Mouse (Mus musculus): Measurements from ENCODE around the gene Nras. TPM values are rescaled to one million over a fixed set of nuclear protein-coding genes. Genes with fewer than 3 reads are reported as not detected.

Nras gene
- total RNA-seq, 2 experiments from 2014 or later: 42.0 to 49.4 TPM

DNA sequence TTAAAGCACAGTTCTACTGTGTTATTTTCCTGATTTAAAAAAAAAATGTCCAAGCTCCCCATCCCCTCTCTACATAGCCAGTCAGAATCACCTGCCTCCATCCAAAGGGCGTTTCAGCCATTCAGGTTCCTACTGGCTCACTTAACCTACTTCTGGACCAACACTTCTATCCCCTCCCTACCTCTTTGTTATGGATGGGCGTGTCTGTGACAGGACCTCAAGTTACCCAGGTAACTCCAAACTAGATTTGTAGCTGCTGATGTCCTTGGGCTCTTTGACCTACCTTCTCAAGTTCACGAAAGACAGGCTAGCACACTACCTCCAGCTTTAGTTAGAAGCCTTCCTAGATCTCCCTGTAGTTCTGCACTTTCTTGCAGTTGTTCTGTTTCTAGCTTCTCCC, 27.9 kb downstream of the Nras start:
- no peak for DNase-seq
- intact Hi-C loops (cut with DNase I): no loop called here

DNA sequence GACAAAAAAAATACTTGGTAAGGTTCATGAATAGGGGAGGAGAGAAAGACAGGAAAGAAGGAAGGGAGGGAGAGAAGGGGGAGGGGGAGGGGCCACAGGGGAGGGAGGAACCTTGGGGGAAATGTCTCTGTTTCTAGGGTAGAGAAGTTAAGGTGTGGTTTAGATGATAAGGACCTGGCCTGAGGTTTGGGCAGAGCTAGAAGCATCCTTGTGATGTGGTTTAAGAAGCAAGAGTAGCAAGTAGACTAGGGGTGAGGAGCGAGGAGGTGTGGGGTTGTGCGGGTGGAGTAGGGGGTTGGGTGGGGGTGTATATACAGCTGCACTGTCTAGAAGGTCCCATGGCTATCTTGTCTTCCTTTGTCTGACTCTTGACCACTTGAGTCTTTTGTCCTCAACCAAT, 33.7 kb downstream of the Nras start:
- intact Hi-C loops (cut with DNase I): no loop called here

DNA sequence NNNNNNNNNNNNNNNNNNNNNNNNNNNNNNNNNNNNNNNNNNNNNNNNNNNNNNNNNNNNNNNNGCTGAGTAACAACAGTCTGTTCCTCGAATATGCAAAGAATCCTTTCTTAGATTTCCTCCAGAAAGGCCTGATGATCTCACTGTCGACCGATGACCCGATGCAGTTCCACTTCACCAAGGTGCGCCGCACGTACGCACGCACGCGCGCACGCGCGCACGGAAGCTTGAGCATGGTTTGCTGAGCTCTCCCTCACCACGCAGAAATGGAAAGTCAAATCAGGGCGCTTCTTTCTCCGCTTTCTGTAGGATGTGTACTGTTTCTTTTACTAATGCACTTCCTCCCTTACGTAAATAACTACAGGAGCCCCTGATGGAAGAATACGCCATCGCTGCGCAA, 40.6 kb downstream of the Nras start:
- intact Hi-C loops (cut with DNase I): no loop called here
- DNase-seq: no peak

More for the DNA sequence above, 33.7 kb downstream of the Nras start:
- no peak for DNase-seq

DNA sequence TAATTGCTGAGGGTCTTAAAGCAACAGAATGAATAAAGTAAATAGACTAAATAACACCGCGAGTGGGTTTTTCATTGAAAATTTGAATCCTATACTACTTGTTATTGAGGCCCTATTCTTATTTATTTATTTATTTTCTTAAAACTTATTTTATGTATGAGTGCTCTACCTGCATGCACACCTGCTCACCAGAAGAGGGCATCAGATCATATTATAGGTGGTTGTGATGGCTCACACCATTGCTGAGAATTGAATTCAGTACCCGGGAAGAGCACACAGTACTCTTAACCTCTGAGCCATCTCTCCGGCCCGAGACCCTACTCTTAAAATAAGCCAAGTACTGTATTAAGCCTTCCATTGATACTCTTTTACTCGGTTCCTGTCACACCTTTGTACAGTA, 41.6 kb downstream of the Nras start:
- DNase-seq: no peak
- intact Hi-C loops (cut with DNase I): loop anchor here (5.0 kb wide), 1 partner anchor 68 kb away; no protein-coding TSS in a partner anchor

DNA sequence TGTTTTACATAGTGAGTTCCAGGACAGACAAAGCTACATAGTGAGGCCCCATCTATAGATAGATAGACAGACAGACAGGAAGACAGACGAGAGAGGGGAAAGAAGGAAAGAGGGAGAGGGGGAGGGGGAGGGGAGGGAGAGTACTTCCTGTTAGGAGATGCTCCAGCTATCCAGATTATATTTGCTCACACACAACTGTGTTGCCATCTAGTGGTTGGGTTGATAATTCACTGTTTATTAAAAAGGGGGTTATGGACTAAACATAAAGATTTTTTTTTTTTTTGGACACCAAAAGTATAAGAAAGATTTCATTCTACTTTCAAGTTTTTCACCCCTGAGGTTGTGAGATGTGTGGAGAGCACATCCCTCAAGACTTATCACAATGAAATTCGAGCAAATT, 42.6 kb downstream of the Nras start:
- intact Hi-C loops (cut with DNase I): loop anchor here (5.0 kb wide), 1 partner anchor 67 kb away; no protein-coding TSS in a partner anchor
- no peak for DNase-seq

DNA sequence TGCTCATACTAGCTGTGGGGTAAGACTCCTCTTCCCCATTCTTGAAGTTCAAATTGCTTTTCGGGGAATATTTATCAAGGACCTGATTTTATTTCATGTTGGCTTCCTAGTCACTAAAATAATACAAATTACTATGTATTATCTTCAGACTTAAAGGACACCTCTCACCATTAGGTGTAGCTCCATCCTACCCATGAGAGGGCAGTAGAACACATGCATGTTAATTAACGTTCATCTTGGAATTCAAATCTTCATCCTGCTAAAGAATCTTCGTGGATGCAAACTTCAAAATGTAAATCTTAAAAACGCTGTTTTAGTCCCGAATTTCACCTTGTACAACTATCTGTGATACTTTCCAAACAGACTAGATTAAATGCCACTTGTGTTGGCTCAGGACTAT, 43.1 kb downstream of the Nras start:
- intact Hi-C loops (cut with DNase I): loop anchor here (5.0 kb wide), 1 partner anchor 66 kb away; no protein-coding TSS in a partner anchor
- no peak for DNase-seq

DNA sequence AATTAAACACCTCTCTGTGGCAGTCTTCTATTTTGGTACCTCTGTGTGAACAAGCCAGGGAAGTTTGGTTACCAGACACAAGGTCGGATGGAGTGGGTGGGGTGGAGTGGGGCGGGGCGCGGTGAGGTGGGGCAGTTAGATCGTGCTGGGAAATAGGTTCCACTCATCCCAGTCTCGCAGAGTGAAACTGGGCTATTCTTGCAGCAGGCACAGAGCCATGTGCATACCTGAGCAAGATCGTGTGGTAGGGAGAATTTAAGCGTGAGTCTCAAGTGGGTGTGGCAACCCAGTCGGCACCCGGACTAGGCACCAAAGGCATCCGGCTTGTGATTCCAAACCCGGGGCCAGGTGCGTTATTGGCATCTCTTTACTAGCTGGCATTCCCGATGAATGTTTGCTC, 43.8 kb downstream of the Nras start:
- no peak for DNase-seq

DNA sequence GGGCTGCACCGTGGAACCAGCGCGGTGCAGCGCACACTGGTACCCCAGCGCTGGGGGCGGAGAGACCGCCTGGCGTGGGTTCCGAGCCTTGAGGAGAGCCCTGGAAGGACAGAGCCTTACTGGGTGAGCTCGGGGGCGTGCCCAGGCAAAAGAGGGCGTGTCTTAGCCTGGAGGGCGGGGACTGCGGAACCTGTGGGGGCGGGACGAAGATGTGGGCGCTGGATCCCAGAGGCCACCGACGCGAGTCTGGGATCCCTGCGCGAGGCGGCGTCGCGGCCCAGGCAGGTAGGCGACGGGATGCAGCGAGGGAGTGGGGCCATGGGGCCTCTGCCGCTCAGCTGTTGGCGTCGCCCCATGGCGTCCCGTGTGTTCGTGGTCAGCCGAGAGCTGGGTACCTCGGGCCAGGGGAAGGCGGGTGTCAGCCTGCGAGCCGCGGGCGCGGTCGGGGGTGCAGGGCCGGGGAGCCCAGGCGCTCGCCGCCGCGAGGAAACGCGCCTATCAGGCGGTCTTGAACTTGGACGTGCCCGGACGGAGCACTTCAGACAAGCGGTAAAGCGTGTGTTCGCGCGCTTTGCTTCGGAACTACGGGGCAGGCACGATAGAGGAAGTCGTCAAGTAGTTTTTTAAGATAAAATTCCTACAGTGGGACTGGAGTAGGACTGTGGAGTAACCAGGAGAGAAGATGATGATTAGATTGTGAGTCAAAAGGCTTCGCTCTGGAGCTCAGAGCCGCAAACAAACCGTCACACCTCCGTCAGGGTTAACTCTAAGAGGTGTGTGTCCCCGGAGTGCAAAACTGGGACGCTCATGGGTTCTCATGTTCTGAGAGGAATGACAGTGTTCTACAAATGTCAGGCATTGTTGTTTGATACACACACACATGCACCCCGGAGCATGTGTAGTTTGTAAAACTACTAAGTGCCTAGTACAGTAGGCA, 44.6 kb downstream of the Nras start, which contains the start of gene Dennd2c:
Dennd2c (plus strand) TSS at position 151 of the 937 bp plus-strand sequence.
- intact Hi-C loops (cut with DNase I): loop anchor here (5.0 kb wide), 1 partner anchor 65 kb away; no protein-coding TSS in a partner anchor
- peak; percentile 92 to 96 for DNase-seq

More for the DNA sequence above, 43.8 kb downstream of the Nras start:
- intact Hi-C loops (cut with DNase I): loop anchor here (5.0 kb wide), 1 partner anchor 65 kb away; no protein-coding TSS in a partner anchor

DNA sequence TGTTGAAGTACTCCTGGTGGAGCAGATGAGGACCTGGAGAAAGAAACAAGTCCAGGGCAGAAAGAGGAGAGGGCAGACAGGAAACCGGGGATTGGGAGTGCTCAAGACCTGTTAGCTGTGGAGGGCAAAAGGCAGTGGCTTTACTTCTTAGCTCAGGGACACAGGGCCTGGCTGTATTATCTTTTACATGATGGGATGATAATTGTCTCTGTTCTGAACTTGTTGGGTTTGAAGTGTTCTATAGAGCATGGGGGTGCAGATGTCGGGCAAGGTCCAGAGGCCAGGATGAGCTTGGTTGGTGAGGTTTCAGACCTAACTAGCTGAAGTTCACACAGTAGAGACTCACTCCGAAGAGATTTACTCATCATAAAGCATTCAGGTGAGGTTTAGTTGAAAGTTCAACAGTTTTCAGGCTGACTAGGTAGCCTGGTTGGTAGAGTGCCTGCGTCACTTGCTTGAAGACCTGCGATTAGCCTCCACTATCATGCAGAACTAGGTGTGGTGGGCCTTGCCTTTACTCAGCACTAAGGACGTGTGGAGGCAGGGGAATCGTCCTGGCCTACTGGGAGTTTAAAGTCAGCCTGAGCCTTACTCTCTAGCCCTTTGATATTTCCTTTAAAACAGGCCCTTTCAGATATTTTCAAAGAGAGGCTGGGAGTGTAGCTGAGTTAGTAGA, 49.6 kb downstream of the Nras start:
- intact Hi-C loops (cut with DNase I): no loop called here
- DNase-seq: no peak

DNA sequence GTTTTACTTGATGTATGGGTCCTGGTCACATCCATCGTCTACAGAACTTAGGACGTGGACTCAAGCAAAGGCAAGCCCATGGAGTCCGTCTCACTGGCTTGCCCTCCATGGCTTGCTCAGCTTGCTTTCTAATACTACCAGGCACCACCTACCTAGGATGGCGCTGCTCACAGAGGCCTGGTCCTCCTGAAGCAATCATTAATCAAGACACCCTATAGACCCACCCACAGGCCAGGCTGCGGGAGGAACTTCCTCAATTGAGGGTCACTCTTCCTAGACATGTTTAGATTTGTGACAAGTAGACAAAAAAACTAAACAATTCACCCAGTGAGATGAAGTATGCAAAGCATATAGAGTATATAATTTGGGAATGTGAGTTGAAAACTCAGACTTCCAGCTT, 54.1 kb downstream of the Nras start:
- intact Hi-C loops (cut with DNase I): no loop called here
- DNase-seq: no peak

Other genes with a start within 250 kb of the Nras start
- not detected for gene Sycp1, start 122.2 kb upstream of the Nras start, total RNA-seq (2021)
- not detected for gene Nr1h5, start 94.2 kb upstream of the Nras start, total RNA-seq (2021)
- gene Sike1, start 62.6 kb upstream of the Nras start, total RNA-seq (2021): 10 to 100 TPM; 37.0 to 46.1 TPM
- 100 to 1,000 TPM; 843 to 962 TPM for gene Csde1, start 37.9 kb upstream of the Nras start, total RNA-seq (2021)
- gene Ampd1, start 15.7 kb downstream of the Nras start, total RNA-seq (2021): 1,000 to 10,000 TPM; 1,190 to 1,255 TPM
- gene Dennd2c, start 44.3 kb downstream of the Nras start, total RNA-seq (2021): 1 to 10 TPM; 2.0 to 2.5 TPM
- 10 to 100 TPM; 37.2 to 43.8 TPM for gene Bcas2, start 113.4 kb downstream of the Nras start, total RNA-seq (2021)
- gene Trim33, start 221.0 kb downstream of the Nras start, total RNA-seq (2021): 1 to 10 TPM; 9.1 to 9.7 TPM

Measured in gastrocnemius, postnatal 36 days (tissue).